Mouse (Mus musculus) embryo, embryonic 11.5 days (tissue): Measurements from ENCODE around the gene Camta1.

Experiments
- DNase-seq: peaks from one replicate; pipeline ENCODE4 v3.0.0-alpha.2; 2012; ENCODE audit warnings: low read depth, low spot score

The Camta1 gene

GRCm38 (mm10) chr4:151001397-151001796 lies 860.3 kb downstream of the Camta1 start:
- no peak for DNase-seq

GRCm38 (mm10) chr4:150998626-150999025 lies 863.0 kb downstream of the Camta1 start:
- no peak for DNase-seq

- no peak for DNase-seq
These were observed 864.9 kb downstream of the Camta1 start, which contains the start of gene Uts2 for GRCm38 (mm10) chr4:150996797-150997196. Gene Uts2 (plus strand): TSS chr4:150997097.

- no peak for DNase-seq
These were observed 871.5 kb downstream of the Camta1 start for GRCm38 (mm10) chr4:150990148-150990547.

GRCm38 (mm10) chr4:150980153-150980552 lies 881.5 kb downstream of the Camta1 start:
- no peak for DNase-seq

GRCm38 (mm10) chr4:150979455-150979854 lies 882.2 kb downstream of the Camta1 start:
- DNase-seq = no peak

GRCm38 (mm10) chr4:150978156-150978910 lies 883.3 kb downstream of the Camta1 start:
- DNase-seq = no peak

- no peak for DNase-seq
These were observed 886.5 kb downstream of the Camta1 start for GRCm38 (mm10) chr4:150975145-150975544.

GRCm38 (mm10) chr4:150973264-150973663 lies 888.4 kb downstream of the Camta1 start:
- no peak for DNase-seq

GRCm38 (mm10) chr4:150968956-150969355 lies 892.7 kb downstream of the Camta1 start:
- DNase-seq = no peak

- no peak for DNase-seq
These were observed 895.1 kb downstream of the Camta1 start for GRCm38 (mm10) chr4:150966556-150966955.

- no peak for DNase-seq
These were observed 896.1 kb downstream of the Camta1 start for GRCm38 (mm10) chr4:150965555-150965951.

GRCm38 (mm10) chr4:150964635-150965554 lies 896.8 kb downstream of the Camta1 start:
- peak; percentile 68 for DNase-seq

GRCm38 (mm10) chr4:150963711-150964110 lies 898.0 kb downstream of the Camta1 start:
- no peak for DNase-seq

- DNase-seq = no peak
These were observed 899.4 kb downstream of the Camta1 start for GRCm38 (mm10) chr4:150962231-150962630.

GRCm38 (mm10) chr4:150958536-150958935 lies 903.1 kb downstream of the Camta1 start:
- no peak for DNase-seq

GRCm38 (mm10) chr4:150957106-150957458 lies 904.6 kb downstream of the Camta1 start:
- DNase-seq = no peak

GRCm38 (mm10) chr4:150956369-150957105 lies 905.1 kb downstream of the Camta1 start:
- DNase-seq = no peak

GRCm38 (mm10) chr4:150950972-150951371 lies 910.7 kb downstream of the Camta1 start:
- DNase-seq = no peak

- DNase-seq = no peak
These were observed 917.0 kb downstream of the Camta1 start for GRCm38 (mm10) chr4:150944707-150945106.

GRCm38 (mm10) chr4:150939991-150940651 lies 921.6 kb downstream of the Camta1 start:
- no peak for DNase-seq
